Mouse (Mus musculus) layer of hippocampus, adult 9-10 months (tissue): Measurements from ENCODE around the gene Pter.

Experiments used
- DNase-seq: peaks from one replicate; pipeline ENCODE4 v3.0.0; 2022; ENCODE audit warnings: low spot score

Gene Pter

DNA sequence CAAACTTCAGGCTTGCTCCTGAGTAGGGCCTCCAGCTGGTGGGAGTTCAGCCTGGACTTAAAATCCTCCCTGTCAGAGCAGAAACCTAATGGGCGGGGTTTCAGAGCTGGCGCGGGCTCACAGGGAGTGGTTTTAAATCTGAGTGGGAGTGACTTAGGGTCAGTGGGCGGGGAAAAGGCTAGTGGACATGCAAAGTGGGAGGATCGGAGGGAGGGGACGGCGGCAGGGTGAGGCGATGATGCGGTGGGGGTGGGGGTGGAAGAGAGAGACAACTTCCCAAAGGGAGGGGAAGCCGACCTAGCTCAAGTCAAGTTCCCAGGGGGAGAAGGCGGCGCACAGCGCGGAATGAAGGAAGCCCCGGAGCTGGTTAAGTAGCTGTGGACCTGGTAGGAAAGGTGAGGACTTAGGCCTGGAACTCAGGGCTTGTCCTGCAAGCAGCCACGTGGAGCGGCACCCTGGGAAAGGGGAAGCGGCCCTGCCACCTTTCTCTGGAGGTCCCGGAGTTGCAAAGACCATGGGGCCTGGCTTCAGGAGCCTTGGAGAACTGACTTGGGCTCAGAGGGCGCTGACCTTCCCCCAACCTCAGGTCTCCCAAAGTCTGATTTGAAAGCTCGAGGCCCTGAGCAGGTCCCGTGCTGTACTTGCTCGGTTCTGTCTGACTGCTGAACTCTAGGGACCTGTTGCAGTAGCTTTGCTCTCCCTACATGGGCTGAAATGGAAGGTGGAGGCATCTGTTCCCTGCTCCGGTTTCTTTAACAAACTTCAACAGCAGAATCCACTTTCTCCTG is at the start of gene Pter:
Pter (plus strand) TSS at position 238 of the 788 bp plus-strand sequence.
- DNase-seq = peak; percentile 18

DNA sequence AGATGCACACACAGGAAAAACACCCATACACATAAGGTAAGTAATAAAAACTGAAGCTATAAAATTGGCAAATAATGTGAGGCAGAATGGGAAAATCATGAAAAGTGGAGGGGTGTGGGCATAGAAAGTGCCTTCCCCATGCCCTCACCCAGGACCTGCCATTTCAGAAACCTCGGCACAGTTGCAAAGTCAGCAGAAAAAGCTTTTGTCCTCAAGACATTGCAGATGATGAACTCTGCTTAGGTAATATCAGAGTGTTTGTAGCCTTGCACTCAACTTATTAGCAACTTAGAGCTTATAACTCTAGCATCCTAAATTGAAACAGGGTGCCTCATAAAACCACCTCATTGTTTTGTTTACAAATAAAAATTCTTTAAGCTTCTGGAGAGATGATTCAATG is 49.6 kb upstream of the Pter start:
- DNase-seq = no peak

DNA sequence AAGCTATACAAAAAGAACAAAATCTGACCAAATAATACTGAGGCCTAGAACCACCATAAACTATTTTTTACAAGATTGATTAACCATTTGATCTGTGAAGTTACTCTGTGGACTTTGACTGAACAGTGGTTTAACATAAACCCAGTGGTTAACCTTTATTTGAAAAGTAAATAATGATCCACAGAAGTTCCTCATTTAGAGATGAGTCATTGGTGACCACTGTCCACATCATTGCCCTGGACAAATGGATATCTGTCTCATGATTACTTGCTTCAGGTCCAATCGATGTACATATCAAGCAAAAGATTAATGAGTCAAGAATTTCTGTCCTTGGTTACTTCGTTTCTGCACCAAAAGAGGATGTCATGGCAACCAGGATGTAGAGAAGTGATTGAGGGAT is 44.3 kb upstream of the Pter start:
- DNase-seq = no peak

DNA sequence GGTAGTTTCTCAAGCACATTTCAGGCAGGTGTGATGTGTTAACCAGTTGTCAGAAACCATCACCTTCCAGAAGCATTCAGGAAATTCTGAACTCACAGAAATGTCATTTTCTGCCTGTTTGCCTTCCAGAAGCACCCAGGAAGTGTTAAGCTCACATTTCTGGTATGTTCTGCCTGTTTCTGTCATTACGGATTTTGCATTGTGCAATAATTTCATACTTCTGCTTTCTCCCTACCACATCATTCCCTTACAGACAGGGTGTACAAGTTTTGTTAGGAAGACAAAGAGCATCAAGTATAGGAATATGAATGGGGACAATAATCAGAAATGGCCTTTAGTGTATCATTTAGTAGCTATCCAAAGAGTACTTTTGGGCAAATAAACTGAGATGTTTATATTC is 42.8 kb upstream of the Pter start:
- no peak for DNase-seq

DNA sequence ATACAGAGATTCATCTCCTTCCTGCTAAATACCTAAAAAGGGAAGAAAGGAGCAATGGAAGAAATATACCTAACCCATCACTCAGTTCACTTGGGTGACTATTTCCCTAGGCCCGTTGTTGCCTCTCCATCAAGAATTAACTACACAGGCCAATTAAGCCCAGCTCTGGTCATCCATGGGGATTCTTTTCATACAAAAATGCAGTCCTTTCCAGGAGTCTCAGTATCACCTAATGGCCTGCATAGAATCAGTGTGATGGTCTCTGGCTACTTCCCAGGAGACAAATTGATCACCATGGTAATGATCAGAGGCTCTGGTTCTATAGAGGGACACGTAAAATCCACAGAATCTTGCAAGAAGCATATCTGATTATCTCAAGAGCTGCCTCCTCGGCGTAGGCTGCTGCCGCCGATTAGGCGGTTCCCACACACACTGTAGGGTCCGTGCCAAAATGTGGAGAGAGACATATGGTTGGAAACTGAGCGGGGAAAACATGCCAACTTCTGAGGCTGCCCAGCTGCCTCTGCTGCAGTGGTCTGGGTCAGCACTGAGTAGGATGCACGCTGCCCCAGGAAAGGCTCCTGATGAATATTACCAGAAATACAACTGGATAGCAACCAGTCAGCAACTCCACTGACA is 40.4 kb upstream of the Pter start:
- DNase-seq = peak; percentile 48

DNA sequence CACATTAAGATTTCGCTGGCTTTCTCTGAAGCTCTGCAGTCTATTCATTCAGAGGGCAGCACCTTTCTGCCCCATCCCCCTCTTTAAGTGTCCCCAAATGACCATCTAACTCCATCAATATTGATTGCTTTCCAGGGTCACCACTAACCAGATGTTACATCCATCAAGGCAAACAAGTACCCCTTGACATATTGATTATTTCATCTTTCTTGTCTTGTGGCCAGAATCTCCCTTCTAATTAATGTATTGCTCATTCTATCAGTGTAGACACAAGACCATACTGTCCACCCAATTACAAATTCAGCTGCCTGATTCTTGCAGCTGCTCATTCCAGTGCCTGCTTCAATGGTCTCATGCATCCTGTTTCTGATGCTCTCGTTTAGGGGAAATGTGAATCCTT is 36.8 kb upstream of the Pter start:
- DNase-seq = no peak

DNA sequence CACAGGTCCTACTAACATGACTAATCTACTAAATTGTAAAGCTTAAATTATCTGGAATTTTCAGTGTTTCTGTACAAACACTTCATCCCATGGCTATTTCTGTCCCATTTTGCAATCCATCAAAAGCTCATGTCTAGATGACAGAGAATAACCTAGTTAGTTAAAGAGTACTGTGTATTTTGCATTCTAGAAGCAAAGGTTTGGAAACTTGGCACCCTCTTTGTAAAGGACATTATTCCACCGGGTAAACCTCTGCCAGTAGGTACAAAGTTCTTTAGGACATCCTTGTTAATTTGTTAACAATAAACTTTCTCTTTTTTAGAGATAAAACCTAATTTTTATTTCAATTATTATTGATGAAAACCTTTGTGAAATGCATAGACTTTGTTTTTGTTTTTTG is 18.1 kb upstream of the Pter start:
- DNase-seq = no peak

DNA sequence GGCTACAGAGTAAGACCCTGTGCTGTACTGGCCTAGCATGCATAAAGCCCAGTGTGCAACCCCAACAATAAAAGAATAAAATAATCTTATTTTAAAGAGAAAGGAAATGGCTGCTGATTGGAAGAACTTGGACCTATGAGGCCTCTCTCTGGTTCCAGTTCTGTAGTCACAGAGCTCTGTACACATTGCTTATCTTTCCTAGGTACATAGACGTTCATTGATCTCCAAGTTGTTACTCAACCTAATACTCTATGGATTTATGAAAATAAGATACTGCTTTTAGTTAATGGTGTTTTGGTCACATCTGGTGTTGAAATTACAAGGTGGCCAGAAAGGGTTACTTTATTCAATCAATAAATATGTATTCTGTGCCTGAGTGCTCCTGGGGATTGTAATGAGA is 1.8 kb downstream of the Pter start:
- DNase-seq = no peak

DNA sequence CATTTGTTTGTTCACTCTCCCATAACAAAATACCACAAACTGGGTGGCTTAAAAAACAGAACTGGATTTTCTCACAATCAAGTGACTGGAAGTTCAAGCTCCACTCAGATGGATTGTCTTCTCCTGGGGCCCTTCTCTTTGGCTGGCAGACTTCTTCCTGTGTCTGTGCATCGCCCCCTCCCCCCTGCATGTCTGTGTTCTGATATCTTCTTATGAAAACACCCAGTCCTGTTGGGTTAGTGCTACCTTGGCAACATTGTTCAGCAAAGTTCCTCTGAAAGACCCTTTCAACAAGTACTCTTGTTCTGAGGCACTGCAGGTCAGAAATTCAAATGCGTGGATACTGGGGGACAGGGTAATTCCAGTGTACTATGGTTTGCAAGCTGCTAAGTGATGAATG is 6.5 kb downstream of the Pter start:
- no peak for DNase-seq

DNA sequence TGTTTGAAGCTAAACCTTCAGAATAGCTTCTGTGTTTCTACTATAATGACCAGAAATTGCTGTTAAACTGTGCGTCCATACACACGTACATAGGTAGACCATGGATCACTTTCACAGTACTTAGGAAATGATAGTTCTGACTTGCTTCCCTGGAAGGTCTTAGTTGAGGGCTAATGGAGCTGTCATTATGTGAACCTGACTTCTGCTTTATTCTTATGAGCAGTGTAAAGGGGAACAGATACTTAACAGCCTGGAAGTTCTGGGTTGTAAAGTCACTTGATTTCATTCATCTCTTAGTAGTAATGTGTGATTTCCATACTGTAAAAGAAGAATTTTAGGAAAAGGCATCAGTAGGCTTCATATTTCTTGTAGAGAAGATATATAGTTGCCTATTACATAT is 10.1 kb downstream of the Pter start:
- DNase-seq = no peak

DNA sequence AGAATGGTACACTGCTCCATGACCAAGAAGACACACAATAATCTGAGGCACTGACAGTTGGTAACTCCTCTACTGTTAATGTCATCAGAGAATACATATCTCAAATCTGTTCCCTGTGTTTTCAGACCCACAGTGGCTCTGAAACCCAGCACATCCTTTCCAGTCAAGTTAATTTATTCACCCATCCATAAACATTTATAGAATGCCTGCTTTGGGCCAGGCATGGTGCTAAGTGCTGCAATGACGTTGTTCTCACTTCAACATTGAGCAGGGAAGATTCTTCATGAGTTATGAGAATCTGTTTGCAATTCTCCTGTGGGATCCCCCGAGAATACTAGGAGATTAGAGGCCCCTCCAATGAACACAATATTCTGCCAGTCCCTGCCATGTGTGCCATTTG is 11.4 kb downstream of the Pter start:
- no peak for DNase-seq

DNA sequence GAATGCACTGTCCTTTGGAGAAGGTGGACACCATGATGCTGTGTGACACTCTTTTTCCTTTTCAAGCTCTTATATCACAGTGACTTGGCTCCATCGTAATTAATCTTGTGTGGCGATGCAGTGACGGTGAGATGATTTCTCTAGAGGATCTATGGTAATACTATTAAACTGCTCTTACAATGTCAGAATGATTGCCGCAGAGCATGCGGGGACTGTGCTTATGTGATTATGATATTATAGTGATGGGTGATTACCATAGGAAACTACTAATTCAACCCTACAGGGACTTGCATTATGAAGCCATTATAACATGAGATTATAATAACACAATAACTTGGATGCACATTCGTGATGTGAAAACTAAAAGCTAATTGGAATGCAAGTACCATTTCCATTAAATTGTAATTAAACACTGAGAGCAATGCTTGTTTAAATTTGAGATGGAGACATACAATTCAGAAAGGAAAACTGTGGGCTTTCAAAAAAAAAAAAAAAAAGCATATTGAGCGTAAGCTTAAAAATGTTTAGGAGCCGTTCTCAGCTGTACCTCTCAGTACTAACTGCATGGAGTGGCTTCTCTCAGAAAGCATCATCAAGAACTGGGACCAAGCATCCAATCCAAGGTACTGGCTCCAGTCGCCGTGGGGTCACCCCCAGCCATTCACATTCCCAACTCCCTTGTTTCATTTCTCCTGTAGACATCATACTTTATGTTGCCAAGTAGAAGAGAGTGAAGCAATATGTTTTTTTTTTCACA is 13.8 kb downstream of the Pter start:
- DNase-seq = no peak

DNA sequence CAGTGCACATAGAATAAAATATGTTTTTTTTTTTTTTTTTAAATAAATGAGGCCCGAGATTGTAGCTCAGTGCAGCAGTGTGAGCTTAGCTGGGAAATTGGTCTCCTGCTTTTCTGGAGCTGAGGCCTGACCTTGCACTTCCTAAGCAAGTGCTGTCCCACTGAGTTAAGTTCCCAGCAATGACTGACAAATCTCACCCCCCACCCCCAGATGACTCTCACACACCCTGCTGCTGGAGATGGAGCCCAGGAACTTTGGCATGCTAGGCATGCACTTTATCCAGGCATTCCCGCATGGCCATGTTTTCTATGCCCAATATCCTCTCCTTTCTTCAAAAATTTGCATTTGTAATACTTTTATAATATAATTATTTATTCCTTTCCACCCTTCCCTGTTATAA is 14.8 kb downstream of the Pter start:
- no peak for DNase-seq

DNA sequence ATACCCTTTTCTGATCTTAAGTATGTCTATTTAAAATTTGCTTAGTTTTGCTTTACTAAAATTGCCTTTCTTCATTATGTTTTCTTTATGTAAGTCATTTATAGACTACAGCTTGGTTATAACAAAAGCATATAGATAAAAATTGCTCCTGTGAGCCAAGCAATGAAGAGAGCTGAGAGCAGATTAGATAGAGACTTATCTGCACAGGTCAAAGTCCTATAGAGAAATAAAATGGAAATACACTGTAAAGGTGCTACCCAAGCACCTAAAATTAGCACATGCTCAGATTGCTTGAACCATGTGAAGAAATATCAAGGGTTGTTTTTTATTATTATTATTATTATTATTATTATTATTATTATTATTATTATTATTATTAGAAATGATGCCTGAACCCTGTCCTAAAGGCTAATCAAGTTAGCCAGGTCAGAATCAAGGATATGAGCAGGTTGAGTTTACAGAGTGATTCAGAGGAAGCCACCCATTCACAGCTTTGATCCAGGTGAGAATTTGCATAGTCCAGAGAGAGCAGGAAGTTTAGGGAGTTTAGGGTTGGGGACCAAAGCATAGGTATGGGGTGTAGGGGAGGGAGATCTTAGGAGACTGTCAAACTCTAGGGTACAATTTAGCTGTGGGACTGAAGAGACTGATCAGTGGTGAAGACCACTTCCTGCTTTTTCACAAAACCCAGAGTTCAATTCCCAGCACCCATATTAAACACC is 33.0 kb downstream of the Pter start:
- DNase-seq = no peak

DNA sequence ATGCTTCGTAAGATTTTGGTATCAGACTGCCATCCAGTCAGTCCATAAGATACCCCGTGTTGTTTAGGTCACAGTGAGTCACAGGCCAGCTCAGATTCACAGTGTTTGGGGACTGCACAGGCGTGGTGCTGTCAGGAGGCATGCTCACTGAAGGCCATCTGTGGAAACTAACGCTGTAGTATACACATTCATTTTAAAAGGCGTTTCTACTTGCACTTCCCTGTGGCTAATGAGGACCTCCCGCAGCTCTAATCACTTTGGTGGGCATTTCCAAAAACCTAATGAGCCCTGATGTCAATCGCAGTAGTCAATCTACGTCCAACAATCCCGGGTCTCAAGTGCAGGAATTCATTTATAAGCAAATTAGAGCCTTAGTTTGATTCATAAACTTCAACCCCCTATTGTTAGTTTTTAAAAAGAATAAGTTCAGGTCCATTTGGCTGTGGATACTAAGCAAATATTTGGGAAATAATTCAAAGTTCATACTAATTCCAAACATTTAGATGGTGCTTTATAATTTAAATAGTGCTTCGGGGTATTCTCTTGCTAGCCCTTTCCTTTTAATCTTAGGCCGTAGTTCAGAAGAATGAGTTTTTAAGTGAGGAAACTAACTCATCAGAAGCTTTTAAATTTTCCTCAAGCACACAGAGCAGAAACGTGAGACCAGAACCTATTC is 46.3 kb downstream of the Pter start:
- DNase-seq = no peak

DNA sequence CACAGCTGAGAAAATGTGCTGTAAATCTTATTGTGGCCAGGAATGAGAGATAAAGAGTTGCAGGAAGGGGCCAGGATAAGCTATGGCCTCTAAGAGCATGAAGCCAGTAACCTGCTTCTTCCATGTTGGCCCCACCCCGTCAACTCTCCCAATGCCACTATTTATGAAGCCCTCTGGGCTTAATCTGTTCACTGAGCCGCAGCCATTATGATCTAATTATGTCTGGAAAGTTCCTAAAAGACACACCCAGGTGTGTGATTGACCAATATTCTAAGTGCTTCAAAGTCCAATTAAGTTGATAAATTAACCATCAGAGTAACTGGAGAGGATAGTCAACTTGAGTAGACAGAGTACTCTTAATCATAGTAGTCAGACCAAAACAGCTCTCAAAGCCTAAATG is 49.9 kb downstream of the Pter start:
- DNase-seq = no peak

DNA sequence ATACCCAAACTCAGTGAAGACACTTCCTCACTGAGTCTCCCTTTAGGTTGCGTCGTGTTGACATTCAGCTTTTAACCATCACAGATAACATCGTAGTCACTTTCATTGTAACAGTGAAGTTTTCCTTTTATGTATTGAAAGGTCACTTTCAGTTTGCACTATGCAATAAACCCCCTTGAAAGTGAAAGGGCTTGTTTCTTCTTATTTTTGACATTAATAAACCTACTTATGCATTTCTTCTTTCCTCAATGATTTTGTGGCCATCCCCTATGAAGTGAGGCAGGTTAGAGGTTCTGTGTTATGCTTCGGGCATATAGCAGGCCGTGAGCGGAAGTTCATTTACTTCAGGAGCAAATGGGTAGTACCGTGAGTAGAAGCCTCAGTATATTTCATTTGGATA is 53.5 kb downstream of the Pter start:
- DNase-seq = no peak

DNA sequence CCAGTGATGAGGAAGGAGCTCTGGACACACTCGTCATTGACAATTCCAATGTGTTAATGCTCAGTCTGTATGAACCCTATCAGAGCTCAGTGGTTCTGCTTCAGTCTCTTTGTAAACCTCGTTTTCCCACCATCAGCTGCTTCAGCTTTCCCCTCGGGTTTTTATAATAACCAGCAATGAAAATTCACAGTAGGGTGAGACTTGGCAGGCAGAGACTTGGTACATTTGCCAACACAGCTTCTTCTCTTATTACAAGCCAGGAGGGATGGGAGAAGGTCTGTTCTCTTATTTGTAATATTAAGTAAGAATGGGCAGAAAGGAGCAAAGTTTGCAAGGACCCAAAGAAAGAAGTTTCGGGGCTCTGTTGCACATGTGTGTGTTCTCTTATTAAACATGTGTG is 54.9 kb downstream of the Pter start:
- no peak for DNase-seq

DNA sequence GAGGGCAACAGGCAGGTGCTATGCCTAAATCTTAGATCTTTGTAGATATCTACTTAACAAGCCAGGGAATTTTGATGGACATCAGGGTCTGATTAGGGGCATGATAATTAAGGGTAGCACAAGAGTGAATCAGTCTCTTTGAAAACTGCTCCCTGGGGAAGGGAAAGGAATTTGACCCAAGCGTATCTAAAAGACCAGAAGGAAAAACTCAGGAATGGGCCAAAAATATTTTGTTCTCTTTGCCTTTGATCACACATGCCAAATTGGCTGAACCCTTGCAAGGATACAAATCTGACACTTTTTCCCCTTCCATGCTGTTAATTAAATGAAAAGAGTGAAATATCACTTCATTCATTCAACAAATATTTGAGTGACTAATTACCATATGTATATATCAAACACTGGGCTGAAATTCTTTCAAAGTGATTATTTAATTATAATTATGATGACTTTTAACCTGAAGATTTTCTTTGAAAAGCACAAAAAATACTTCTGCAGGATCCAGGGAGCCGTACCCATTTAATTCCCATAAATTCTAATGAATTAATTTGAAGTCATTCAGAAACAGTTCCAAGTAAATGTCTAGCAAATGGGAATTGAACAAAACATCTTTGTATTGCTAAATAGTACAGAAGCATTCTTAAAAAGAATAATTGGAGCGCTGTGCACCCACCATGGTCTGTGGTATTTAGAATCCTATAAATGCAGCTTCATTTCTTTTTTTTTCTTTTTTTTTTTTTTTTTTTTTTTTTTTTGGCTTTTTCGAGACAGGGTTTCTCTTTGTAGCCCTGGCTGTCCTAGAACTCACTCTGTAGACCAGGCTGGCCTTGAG is 61.3 kb downstream of the Pter start:
- DNase-seq = no peak

DNA sequence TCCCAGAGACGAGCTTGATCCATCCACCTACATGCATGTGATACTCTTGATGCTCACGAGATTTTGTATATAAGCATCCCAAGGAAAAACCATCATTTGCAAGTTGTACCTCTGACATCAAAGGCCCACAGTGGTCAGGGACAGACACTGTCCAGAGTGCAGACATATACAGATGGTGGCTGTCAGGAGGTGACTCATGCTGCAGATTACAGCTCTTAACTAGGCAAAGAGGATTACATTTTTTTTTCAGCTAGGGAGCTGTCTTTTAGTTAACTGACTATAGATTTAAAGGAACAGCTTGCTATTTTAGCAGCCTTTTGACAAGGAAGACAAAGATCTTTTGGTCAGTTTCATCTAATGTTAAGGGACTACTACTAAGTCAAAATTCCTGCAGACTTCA is 76.2 kb downstream of the Pter start:
- no peak for DNase-seq

DNA sequence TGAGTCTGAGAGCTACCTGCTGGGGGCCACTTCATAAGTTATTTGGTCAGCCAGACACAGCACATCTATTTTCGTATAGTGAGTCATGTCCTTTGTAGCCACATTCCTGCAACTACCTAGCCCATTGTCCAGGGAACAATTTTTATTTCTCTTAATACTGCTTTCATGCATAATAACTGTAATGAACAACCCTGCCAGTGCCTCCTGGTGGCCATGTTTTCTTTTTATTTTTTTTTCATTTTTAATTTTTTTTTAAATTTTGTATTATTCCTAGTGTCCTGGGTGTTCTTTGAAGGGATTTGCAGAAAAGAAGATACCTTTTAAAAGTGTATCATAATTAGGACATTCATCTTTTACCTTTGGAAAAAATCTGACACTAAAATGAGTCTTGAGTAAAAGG is 84.6 kb downstream of the Pter start:
- DNase-seq = no peak
